Mouse (Mus musculus) megakaryocyte, embryonic 14.5 days (primary cell): ENCODE results near the gene BC049762. TPM values are rescaled to one million over a fixed set of nuclear protein-coding genes. Genes with fewer than 3 reads are reported as not detected.

Experiments
- H3K27me3 ChIP-seq: replicated peaks from 2 replicates; pipeline ENCODE3; 2012; ENCODE audit warnings: inconsistent platforms
- H3K36me3 ChIP-seq: replicated peaks from 2 replicates; pipeline ENCODE3; 2012; ENCODE audit warnings: low read length, inconsistent platforms, mixed read lengths
- H3K4me1 ChIP-seq: 2 replicates; pipeline ENCODE4 v1.6.1; 2012; ENCODE audit warnings: inconsistent platforms
- H3K4me3 ChIP-seq: replicated peaks from 2 replicates; pipeline ENCODE3; 2012; ENCODE audit warnings: moderate library complexity, mild to moderate bottlenecking, inconsistent platforms
- H3K9me3 ChIP-seq: 2 replicates; pipeline ENCODE4 v1.6.1; 2012; ENCODE audit warnings: inconsistent platforms
- FLI1 ChIP-seq: IDR thresholded peaks from 2 replicates; pipeline ENCODE4 v1.6.1; 2012; ENCODE audit warnings: low read length, inconsistent platforms, mixed read lengths
- GATA1 ChIP-seq: IDR thresholded peaks from 3 replicates; pipeline ENCODE4 v1.6.1; 2012; ENCODE audit warnings: mixed read lengths, low read length, inconsistent platforms, borderline replicate concordance
- polyA plus RNA-seq: library from polyadenylated mRNA; stranded (reverse); fragments of >175 nt; gene quantifications from 2 replicates; pipeline ENCODE4 v1.2.3, GENCODE M21; 2012; ENCODE audit warnings: low replicate concordance; ENCODE audit not compliant: insufficient read depth

Gene BC049762
- polyA plus RNA-seq, 1 experiment = not detected

GRCm38 (mm10) chr11:51220308-51220707 is 42.5 kb downstream of the BC049762 start, which contains the start of gene Gm12569:
TSS of gene Gm12569 (plus strand) at chr11:51220473.
- Histone ChIP-seq H3K27me3 (no peaks in the 10 kb centered on the region), H3K36me3 (no peaks in the 10 kb centered on the region), H3K9me3 (peaks cover 18% of the 10 kb centered on the region), H3K4me3 (no peak within 1 kb of the TSS), H3K4me1 (no peaks in the 10 kb centered on the region)
- TF ChIP-seq FLI1 (no peak), GATA1 (no peak)

GRCm38 (mm10) chr11:51219396-51219980 is 43.4 kb downstream of the BC049762 start:
- Histone ChIP-seq H3K4me1 (no peaks in the 10 kb centered on the region), H3K9me3 (peaks cover 24% of the 10 kb centered on the region), H3K27me3 (no peaks in the 10 kb centered on the region), H3K36me3 (no peaks in the 10 kb centered on the region), H3K4me3 (no peak overlapping the region)
- TF ChIP-seq GATA1 (no peak), FLI1 (no peak)

GRCm38 (mm10) chr11:51214021-51214420 is 48.8 kb downstream of the BC049762 start:
- no peak for TF ChIP-seq GATA1
- TF ChIP-seq FLI1 = no peak
- no peaks in the 10 kb centered on the region for H3K27me3 ChIP-seq
- H3K9me3 ChIP-seq = peaks cover 22% of the 10 kb centered on the region
- H3K36me3 ChIP-seq = no peaks in the 10 kb centered on the region
- no peak overlapping the region for H3K4me3 ChIP-seq
- no peaks in the 10 kb centered on the region for H3K4me1 ChIP-seq

- TF ChIP-seq GATA1 (no peak), FLI1 (no peak)
- Histone ChIP-seq H3K9me3 (peaks cover 24% of the 10 kb centered on the region), H3K27me3 (no peaks in the 10 kb centered on the region), H3K4me3 (no peak overlapping the region), H3K4me1 (no peaks in the 10 kb centered on the region), H3K36me3 (no peaks in the 10 kb centered on the region)
Measured at GRCm38 (mm10) chr11:51211426-51211825, 51.4 kb downstream of the BC049762 start.

- TF ChIP-seq FLI1 (no peak), GATA1 (no peak)
- H3K4me3 ChIP-seq = no peak overlapping the region
- no peaks in the 10 kb centered on the region for H3K27me3 ChIP-seq
- no peaks in the 10 kb centered on the region for H3K4me1 ChIP-seq
- H3K9me3 ChIP-seq = peaks cover 13% of the 10 kb centered on the region
- H3K36me3 ChIP-seq = no peaks in the 10 kb centered on the region
Measured at GRCm38 (mm10) chr11:51207758-51208157, 55.1 kb downstream of the BC049762 start.

Other genes with a start within 250 kb of the BC049762 start
- gene Olfr54, start 248.8 kb downstream of the BC049762 start, polyA plus RNA-seq = not detected in 2 replicates
- not detected in 2 replicates for gene Olfr1375, start 214.9 kb downstream of the BC049762 start, polyA plus RNA-seq
- not detected in 2 replicates for gene Zfp354a, start 203.8 kb downstream of the BC049762 start, polyA plus RNA-seq
- not detected in 2 replicates for gene Gm12569, start 42.6 kb downstream of the BC049762 start, polyA plus RNA-seq
- gene Clk4, start 1.3 kb downstream of the BC049762 start, polyA plus RNA-seq = 2.0 TPM in 1 of 2 replicates, not detected in the other
- 0.21 TPM in 1 of 2 replicates, not detected in the other for gene Col23a1, start 26.9 kb upstream of the BC049762 start, polyA plus RNA-seq